Mouse (Mus musculus) ES-Bruce4 (cell line): ENCODE measurements around the gene Fitm2.

ENCODE experiments used
- CTCF ChIP-seq: IDR thresholded peaks from one replicate; pipeline ENCODE4 v1.8.1; 2011; ENCODE audit warnings: low read depth, low read length
- EP300 ChIP-seq: IDR thresholded peaks from 2 replicates; pipeline ENCODE4 v1.6.1; 2011; ENCODE audit warnings: low read depth, low read length; ENCODE audit not compliant: insufficient read depth
- POLR2A ChIP-seq: IDR thresholded peaks from one replicate; pipeline ENCODE4 v1.8.1; 2011; ENCODE audit warnings: low read length; ENCODE audit not compliant: insufficient read depth

DNA sequence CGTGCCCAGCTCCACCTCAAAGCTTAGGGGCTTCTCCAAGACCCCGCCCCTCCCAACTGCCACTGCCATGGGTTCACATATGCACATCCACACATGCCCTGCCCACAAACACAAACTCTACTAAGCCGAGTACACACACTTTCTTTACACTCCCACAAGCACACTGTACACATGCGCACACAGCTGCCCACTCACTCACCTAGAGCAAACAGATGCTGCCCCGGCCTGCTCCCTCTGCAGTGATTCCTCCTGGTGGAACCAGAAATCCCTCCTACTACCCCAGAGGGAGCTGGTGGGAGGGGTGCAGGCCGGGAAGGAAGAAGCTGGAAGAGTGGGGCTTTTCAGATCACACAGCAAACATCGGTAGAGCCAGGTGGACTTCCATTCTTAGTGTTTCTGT is 28.4 kb downstream of the Fitm2 start:
- TF ChIP-seq CTCF (no peak), POLR2A (no peak), EP300 (no peak)
